10 mouse cellular contexts compared by ENCODE assay signal in genomic region chr4:135120342-135121100, GRCm38 (mm10). TPM values are rescaled to one million over a fixed set of nuclear protein-coding genes. Genes with fewer than 3 reads are reported as not detected.
DNase-seq lines count a peak whose midpoint lies in the region; ATAC-seq and TF ChIP-seq lines count a peak whose summit lies in the region.
"Had no signal": no experiment of that assay in that cellular context is flagged by ENCODE, and none has a peak within 500 bp of the region (broad histone marks: within the 10 kb centered on the region; RNA-seq: fewer than 3 reads in every experiment).

Runx3 (plus strand) TSS chr4:135120652.

- DNase-seq in lung, postnatal 25 days (ENCODE audit: low spot score): peak; percentile 53
- DNase-seq in lung, postnatal 0 days (ENCODE audit: low spot score): no peak
- peak; percentile 97 for DNase-seq in induced T-regulatory cell, adult 2 months (ENCODE audit: low read depth)
- DNase-seq in monocyte, adult 2 months (ENCODE audit: low read depth in 1 of 2, low spot score in 2 of 2): peak; percentile 28 to 50
- peak; percentile 67 to 78 for DNase-seq in thymus, postnatal 36 days
- no peak for DNase-seq in adrenal gland, adult (ENCODE audit: inconsistent age in 2 of 2, low spot score in 1 of 2)
- DNase-seq in cerebellum, adult 18-20 months: no peak

- no peaks in the 10 kb centered on the region for H3K9me3 ChIP-seq in lung, postnatal 0 days (ENCODE audit: low read length)
- H3K9me3 ChIP-seq in intestine, embryonic 15.5 days: no peaks in the 10 kb centered on the region
- H3K9me3 ChIP-seq: neural tube, embryonic 12.5 days had no signal

- no peaks in the 10 kb centered on the region for H3K4me1 ChIP-seq in lung, postnatal 0 days (ENCODE audit: insufficient read depth, low read depth, low read length)
- H3K4me1 ChIP-seq in intestine, embryonic 15.5 days (replicated peaks): no peaks in the 10 kb centered on the region
- H3K4me1 ChIP-seq: neural tube, embryonic 12.5 days had no signal

- no peak for TF ChIP-seq EP300 in lung, postnatal 0 days (IDR thresholded peaks at IDR 0.05)

- no peaks in the 10 kb centered on the region for H3K36me3 ChIP-seq in lung, postnatal 0 days (ENCODE audit: insufficient read depth, low read length)
- H3K36me3 ChIP-seq in intestine, embryonic 15.5 days: no peaks in the 10 kb centered on the region
- H3K36me3 ChIP-seq: neural tube, embryonic 12.5 days had no signal

- H3K4me3 ChIP-seq in lung, postnatal 0 days (ENCODE audit: low read depth, low read length): no peak within 1 kb of the TSS
- H3K4me3 ChIP-seq in intestine, embryonic 15.5 days (replicated peaks): no peak within 1 kb of the TSS
- H3K4me3 ChIP-seq: erythroblast, embryonic 14.5 days; neural tube, embryonic 12.5 days had no signal

- H3K27ac ChIP-seq in lung, postnatal 0 days (ENCODE audit: low read length): no peak within 1 kb of the TSS
- no peak within 1 kb of the TSS for H3K27ac ChIP-seq in intestine, embryonic 15.5 days
- H3K27ac ChIP-seq: neural tube, embryonic 12.5 days had no signal

- WGBS in lung, postnatal 0 days: 81% methylated on average over 18 of the region's 18 CpGs
- WGBS in intestine, embryonic 15.5 days: 81% methylated on average over 18 of the region's 18 CpGs

- TF ChIP-seq CTCF in lung, postnatal 0 days (IDR thresholded peaks at IDR 0.05): no peak

- H3K27me3 ChIP-seq in lung, postnatal 0 days (replicated peaks; ENCODE audit: insufficient read depth, low read length): no peaks in the 10 kb centered on the region
- no peaks in the 10 kb centered on the region for H3K27me3 ChIP-seq in intestine, embryonic 15.5 days (replicated peaks)
- H3K27me3 ChIP-seq: neural tube, embryonic 12.5 days had no signal

- ATAC-seq in lung, postnatal 0 days: no peak
- ATAC-seq in intestine, embryonic 15.5 days: no peak

- no peak within 1 kb of the TSS for H3K4me2 ChIP-seq in lung, postnatal 0 days (replicated peaks; ENCODE audit: low read depth, low read length)
- H3K4me2 ChIP-seq in intestine, embryonic 15.5 days (replicated peaks): no peak within 1 kb of the TSS
- H3K4me2 ChIP-seq: neural tube, embryonic 12.5 days had no signal

- no peak within 1 kb of the TSS for H3K9ac ChIP-seq in lung, postnatal 0 days (replicated peaks; ENCODE audit: low read depth)
- H3K9ac ChIP-seq in intestine, embryonic 15.5 days: no peak within 1 kb of the TSS
- H3K9ac ChIP-seq: neural tube, embryonic 12.5 days had no signal

RNA-seq across cellular contexts. Expression of gene Runx3, which starts in this region (rescaled TPM):
- polyA plus RNA-seq in lung, postnatal 0 days (2015; fragmentation: Nextera tagmentation; extraction: Ambion mirVana): 0.13 and 0.18 TPM in 2 replicates
- 0.24 and 0.26 TPM in 2 replicates for polyA plus RNA-seq in intestine, embryonic 15.5 days (2015; fragmentation: Nextera tagmentation; extraction: Ambion mirVana)

Comparison
In these comparisons a context has a peak if more than half of its experiments do, and no peak if none do; other contexts are left out.
1. DNase-seq: peak in lung, postnatal 25 days (single experiment), induced T-regulatory cell, adult 2 months (single experiment), monocyte, adult 2 months (2 of 2) and thymus, postnatal 36 days (2 of 2); none in lung, postnatal 0 days (single experiment), adrenal gland, adult (0 of 2) and cerebellum, adult 18-20 months (0 of 2).